Mouse (Mus musculus) CD8-positive naive resting alpha-beta T cell, adult 2 months (primary cell): ENCODE data around the gene Adam23.
"Not testable (repeated sequence)": the region's sequence is repeated elsewhere in the genome, so short reads cannot be mapped to it uniquely, and the experiment has no call there.

Source experiments
- DNase-seq, 2 experiments: peaks; one replicate each; pipeline ENCODE4 v3.0.0; 2022; ENCODE audit warnings: low read depth in 2 of 2, low spot score in 2 of 2

The Adam23 gene

DNA sequence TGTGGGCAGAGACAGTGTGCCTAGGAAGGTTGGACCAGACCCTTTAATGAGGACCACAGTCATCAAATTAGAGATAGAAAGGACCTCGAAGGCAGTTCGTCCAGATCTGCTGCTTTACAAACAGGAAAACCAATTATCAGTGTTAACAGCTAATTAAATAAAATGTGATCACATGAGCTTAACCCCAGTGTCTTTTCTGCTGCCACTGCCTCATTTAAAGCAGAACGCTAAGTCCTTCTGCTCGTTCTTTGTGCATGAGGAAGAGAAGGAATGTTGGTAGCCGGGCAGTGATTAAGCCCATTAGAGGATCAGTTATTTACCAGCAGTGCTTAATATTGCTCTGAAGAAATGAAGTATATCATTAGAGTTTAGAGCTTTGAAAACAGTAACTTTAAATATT is 131.1 kb downstream of the Adam23 start:
- no peak for DNase-seq

DNA sequence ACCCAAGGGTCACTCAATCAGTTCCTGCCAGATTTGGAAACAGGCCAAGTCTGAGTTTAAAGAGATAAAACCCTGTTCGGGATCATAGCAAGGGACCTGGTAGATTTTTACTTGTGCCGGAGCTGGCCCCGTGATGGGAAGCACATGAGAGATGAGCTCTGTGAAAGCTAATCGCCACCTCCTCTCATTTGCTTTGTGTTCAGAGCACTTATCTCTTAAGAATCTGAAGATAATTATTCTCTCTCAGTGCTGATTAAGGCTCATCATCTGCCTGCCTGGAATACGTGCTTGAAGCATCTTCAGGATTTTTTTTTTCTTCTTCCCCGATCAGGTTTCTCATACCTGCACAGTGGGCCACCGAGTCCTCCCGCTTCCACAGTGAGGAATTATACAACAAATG is 133.5 kb downstream of the Adam23 start:
- DNase-seq, result no peak

GRCm38 (mm10) chr1:63586869-63587268 is 141.2 kb downstream of the Adam23 start:
- no peak for DNase-seq

DNA sequence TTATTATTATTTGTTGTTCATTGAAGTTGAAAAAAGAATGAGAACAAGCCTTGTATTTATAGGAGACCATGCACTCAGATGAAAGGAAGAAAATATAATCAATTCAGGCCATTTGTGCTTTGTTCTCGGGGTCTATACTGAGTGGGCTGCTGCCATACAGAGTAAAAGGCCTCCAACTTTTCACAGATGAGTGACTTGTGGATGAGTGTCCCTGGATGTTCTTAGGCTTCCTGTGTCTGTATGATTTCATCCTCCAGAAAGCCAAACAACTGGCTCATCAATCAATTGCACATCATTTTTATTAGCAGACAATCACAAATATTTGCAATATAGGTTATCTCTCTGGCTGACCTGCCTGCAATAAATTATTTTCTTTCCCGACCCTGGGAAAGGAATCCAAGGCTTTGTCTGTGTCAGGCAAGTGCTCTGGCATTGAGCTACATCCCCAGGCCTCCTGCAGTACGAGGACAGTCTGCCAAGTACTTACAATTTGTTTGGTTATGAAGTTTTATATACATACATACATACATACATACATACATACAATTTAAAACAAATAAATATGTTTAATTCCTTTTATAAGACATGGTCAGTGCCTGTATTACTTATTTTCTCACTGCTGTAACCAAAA is 158.3 kb downstream of the Adam23 start:
- DNase-seq, result no peak

- DNase-seq, result no peak
Observed at GRCm38 (mm10) chr1:63609613-63610012, 163.9 kb downstream of the Adam23 start.

DNA sequence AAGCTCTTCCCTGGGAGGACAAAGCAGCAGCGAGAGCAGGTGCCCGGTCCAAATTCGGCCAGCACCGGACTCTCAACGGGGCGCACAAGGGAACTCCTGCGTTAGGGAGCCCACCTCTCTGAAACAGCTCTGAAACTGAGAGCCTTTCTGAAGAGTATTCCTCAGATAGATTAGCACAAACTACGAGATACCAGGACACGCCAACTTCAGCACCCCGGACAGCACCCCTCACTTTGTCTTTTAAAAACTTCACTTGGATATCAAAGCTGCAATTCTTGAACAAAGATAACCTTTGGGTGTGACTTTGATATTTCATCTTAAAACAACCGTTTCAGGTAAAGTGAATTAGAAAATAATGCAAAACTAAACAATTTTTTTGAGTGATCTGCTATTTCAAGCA is 168.9 kb downstream of the Adam23 start:
- no peak for DNase-seq

GRCm38 (mm10) chr1:63615668-63616067 is 170.0 kb downstream of the Adam23 start, which contains the start of gene Gm39653:
Gene Gm39653, plus strand, starts transcription at chr1:63615968.
- no peak for DNase-seq

DNA sequence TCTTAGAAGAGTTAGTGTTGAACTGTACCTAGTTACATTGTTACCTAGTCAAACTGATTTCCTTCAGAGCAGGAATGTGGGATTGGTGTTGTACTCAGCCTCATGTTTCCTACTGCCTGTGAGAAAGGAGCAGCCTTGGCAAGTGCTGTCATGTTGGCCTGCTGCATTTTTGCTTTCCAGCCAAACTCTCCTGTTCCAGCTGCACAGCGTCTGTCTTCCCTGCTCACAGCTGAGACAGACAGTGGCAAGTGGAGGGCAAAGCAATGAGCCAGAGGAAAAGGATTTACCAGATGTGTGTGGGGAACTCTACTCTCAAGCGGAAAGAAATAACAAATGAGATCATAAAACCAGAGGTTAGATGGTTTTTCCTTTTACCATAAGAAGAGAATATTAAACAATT is 182.5 kb downstream of the Adam23 start:
- no peak for DNase-seq

GRCm38 (mm10) chr1:63630390-63630789 is 184.7 kb downstream of the Adam23 start:
- not testable (repeated sequence) for DNase-seq

- DNase-seq, result no peak
Observed at GRCm38 (mm10) chr1:63639921-63640320, 194.2 kb downstream of the Adam23 start.
